Mouse (Mus musculus) spleen, postnatal 10 days (tissue): ENCODE measurements around the gene Atp5mpl.

Experiments
- DNase-seq, 2 experiments: peaks; one replicate each; pipeline ENCODE4 v3.0.0; 2021 to 2022; ENCODE audit warnings: low spot score in 2 of 2

Atp5mpl gene

DNA sequence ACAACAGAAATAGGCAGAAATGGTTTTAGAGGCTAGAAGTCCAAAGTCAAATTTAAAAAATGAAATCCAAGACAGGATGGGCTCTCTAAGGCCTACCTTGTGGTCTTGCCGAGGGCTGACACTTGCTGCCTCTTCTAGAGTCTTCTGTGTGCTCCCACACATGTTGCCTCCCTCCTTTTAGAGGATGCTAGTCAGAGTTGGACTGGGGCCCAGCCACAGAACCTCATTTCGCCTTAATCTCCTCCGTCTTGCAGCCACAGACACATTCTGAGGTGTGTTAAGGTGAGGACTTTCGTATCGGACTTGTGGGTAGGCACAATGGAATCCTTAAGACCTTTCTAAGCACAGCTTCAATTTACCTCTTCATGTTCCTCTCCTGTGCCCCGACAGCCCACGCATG, 54.0 kb downstream of the Atp5mpl start:
- peak in 1 of 2 experiments; percentile 13 for DNase-seq

DNA sequence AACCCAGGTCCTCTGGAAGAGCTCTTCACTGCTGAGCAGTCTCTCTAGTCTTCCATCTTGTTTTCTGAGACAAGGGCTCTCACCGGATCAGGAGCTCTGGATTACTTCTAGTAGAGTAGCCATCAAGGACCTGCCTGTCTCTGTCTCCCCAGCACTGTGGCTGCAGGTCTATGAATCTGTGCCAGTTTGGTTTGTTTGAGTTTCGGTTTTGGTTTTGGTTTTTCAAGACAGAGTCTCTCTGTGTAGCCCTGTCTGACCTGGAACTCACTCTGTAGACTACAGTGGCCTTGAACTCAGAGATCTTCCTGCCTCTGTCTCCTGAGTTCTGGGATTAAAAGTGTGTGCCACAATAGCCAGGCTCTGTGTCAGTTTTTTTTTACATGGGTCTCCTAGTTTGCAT, 55.0 kb downstream of the Atp5mpl start:
- peak in 1 of 2 experiments; percentile 8 for DNase-seq
